Mouse (Mus musculus): ENCODE results near the gene Wbp4. TPM values are rescaled to one million over a fixed set of nuclear protein-coding genes. Genes with fewer than 3 reads are reported as not detected.
"Not testable (repeated sequence)": the region's sequence is repeated elsewhere in the genome, so short reads cannot be mapped to it uniquely, and the experiment has no call there.

The Wbp4 gene
- polyA plus RNA-seq (2014; fragmentation: Nextera tagmentation; extraction: Ambion mirVana), result 39.6 and 46.0 TPM in 2 replicates

DNA sequence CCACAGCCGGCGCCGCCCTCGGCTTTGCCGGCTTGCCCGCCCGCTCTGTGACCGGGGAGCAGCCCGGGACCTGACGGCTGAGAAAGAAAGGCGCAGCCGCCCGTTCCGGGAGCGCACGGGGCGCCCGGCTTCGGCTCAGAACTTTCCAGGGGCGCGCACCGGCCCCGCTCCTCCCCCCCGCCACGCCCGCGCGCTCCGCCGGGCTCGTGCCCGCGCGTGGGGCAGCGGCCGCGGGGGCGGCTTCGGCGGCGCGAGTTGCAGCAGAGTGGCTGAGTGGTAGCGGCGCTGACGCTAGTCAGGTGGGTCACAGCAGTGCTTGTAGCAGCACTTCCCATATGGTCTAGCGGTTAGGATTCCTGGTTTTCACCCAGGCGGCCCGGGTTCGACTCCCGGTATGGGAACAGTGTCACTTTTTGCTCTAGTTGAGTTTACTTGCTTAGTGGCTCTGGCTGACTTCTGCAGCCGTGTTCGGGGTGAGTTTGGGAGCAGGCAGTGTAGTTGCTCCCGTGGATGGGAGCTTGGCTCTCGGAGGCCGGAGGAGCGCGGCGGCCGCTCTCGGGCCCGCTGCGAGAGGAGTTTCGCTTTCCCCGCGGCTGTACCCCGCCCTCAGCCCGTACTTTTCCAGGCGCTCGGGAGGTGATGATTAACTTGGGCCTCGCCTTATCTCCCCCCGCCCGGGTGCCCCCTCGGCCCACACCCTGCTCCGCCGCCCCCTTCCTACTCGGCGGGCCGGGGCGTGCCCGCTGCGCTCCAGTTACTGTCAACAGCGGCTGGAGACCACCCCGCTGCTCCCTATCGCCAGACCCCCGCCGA lies at the start of gene Wbp4:
Gene Wbp4, minus strand, starts transcription at position 182 of the 813 bp plus-strand sequence.
- H3K9me3 ChIP-seq (ENCODE audit: control insufficient read depth, low read length), result no peaks in the 10 kb centered on the region
- peak within 1 kb of the TSS; percentile 100 for H3K27ac ChIP-seq (replicated peaks; ENCODE audit: low read depth, low read length)
- DNase-seq (ENCODE audit: low spot score) (peak; percentile 95), ATAC-seq (ENCODE audit: low read depth) (peak; percentile 91)
- 1% methylated on average over 31 of the region's 86 CpGs for WGBS
- H3K27me3 ChIP-seq (replicated peaks; ENCODE audit: control insufficient read depth, insufficient read depth, low read length), result no peaks in the 10 kb centered on the region
- peak within 1 kb of the TSS; percentile 96 for H3K4me3 ChIP-seq (ENCODE audit: low read depth, low read length)
- peaks cover 18% of the 10 kb centered on the region for H3K4me1 ChIP-seq (ENCODE audit: control insufficient read depth, insufficient read depth, low read length)
- peak within 1 kb of the TSS; percentile 78 for H3K4me2 ChIP-seq (ENCODE audit: low read depth, low read length)
- peak within 1 kb of the TSS; percentile 99 for H3K9ac ChIP-seq (ENCODE audit: low read depth, low read length)
- H3K36me3 ChIP-seq (ENCODE audit: control insufficient read depth, insufficient read depth, low read length), result peaks cover 9% of the 10 kb centered on the region

DNA sequence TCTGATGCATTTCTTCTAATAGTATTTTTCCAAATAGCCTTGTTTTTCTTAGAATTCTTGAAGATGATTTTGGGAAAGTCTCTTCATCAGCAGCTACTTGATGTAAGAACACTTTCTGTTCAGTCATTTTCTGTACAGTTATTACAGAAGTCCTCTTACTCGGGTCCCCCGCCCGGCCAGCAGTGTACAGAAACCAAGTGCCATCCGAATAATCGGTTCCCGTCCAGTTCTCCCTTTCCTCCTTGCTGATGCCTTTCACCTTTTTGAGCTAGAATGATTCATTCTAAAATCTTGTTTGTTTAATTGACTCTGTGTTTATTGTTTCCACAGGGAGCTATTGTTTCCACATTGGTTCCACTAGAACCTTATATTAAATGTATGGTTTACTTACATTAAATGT lies 49.4 kb upstream of the Wbp4 start:
- no peak overlapping the region for H3K9ac ChIP-seq (ENCODE audit: low read depth, low read length)
- ATAC-seq (ENCODE audit: low read depth), result no peak
- DNase-seq (ENCODE audit: low spot score), result no peak
- 89% methylated on average over 6 of the region's 6 CpGs for WGBS
- H3K9me3 ChIP-seq (ENCODE audit: control insufficient read depth, low read length), result no peaks in the 10 kb centered on the region
- H3K4me1 ChIP-seq (ENCODE audit: control insufficient read depth, insufficient read depth, low read length), result no peaks in the 10 kb centered on the region
- no peaks in the 10 kb centered on the region for H3K27me3 ChIP-seq (replicated peaks; ENCODE audit: control insufficient read depth, insufficient read depth, low read length)
- H3K27ac ChIP-seq (replicated peaks; ENCODE audit: low read depth, low read length), result no peak overlapping the region
- H3K36me3 ChIP-seq (ENCODE audit: control insufficient read depth, insufficient read depth, low read length), result no peaks in the 10 kb centered on the region
- no peak overlapping the region for H3K4me3 ChIP-seq (ENCODE audit: low read depth, low read length)
- H3K4me2 ChIP-seq (ENCODE audit: low read depth, low read length), result no peak overlapping the region

DNA sequence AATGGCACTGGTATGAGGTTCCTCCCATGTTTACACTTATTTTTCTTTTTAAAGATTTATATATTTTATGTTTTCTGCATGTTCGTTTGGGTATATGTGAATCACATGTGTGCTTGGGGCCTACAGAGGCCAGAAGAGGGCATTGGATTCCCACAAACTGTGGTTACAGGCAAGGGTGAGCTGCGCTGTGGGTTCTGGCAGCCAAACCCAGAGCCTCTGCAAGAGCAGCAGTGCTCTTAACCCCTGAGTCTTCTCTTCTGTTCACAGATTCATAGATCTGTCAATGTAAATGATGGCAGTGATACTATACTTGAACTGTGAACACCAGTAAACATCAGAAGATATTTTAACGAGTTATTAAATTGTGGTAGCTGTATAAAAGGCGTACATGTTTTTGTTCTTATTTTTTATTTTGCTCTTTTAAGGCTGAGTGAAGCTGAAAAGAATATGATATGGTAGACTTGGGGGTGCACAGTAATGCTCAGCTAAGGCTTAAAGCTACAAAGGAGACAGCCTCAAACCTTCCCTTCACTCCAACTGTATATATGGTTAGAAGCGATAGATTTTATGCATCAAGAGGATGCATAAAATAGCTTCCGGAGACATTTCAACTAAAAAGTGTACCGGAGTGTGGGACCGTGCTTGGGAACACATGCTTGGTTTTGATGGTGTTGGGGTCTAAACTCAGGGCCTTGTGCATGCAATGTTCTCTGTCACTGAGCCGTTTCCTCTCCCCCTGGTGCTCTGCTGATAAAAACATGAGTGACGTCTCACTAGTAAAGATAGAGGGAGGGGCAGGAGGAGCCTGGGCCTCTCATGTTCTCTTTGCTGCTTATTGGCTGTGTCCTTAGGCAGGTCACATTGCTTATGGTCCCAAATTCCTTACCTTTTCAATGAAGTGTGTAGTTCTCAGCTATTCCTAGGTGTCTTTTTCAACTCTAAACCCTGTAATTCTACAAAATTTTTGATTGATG lies 48.5 kb upstream of the Wbp4 start:
- Histone ChIP-seq H3K27me3 (replicated peaks; ENCODE audit: control insufficient read depth, insufficient read depth, low read length) (no peaks in the 10 kb centered on the region), H3K4me2 (ENCODE audit: low read depth, low read length) (no peak overlapping the region), H3K4me3 (ENCODE audit: low read depth, low read length) (no peak overlapping the region), H3K9me3 (ENCODE audit: control insufficient read depth, low read length) (no peaks in the 10 kb centered on the region), H3K27ac (replicated peaks; ENCODE audit: low read depth, low read length) (no peak overlapping the region), H3K36me3 (ENCODE audit: control insufficient read depth, insufficient read depth, low read length) (no peaks in the 10 kb centered on the region), H3K9ac (ENCODE audit: low read depth, low read length) (no peak overlapping the region), H3K4me1 (ENCODE audit: control insufficient read depth, insufficient read depth, low read length) (no peaks in the 10 kb centered on the region)
- no peak for DNase-seq (ENCODE audit: low spot score)
- no peak for ATAC-seq (ENCODE audit: low read depth)
- 80% methylated on average over 10 of the region's 10 CpGs for WGBS

DNA sequence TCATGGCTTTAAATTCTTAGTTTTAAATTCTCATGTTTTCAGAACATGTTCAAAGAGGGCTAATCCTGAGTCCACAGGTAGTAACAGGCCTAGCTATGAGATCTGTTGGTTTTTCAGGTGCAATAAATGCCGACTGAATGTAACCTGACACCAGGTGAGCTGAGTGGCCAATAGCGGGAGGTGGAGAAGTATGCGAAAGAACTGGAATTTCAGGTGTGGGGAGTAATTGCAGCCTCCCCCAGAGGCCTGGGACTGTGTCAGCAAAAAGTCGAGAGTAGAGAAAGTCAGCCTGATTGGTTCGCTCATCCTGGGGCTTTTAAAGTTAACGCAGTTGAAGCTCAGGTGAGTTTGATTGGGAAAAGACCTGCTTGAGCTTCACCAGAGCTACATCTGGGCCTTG lies 46.4 kb upstream of the Wbp4 start:
- H3K4me2 ChIP-seq (ENCODE audit: low read depth, low read length), result no peak overlapping the region
- H3K9me3 ChIP-seq (ENCODE audit: control insufficient read depth, low read length), result no peaks in the 10 kb centered on the region
- ATAC-seq (ENCODE audit: low read depth), result peak; percentile 94
- H3K36me3 ChIP-seq (ENCODE audit: control insufficient read depth, insufficient read depth, low read length), result no peaks in the 10 kb centered on the region
- 49% methylated on average over 6 of the region's 6 CpGs for WGBS
- H3K4me1 ChIP-seq (ENCODE audit: control insufficient read depth, insufficient read depth, low read length), result peaks cover 3% of the 10 kb centered on the region; the same call in 1 of the 2 replicates
- DNase-seq (ENCODE audit: low spot score), result peak; percentile 92
- no peaks in the 10 kb centered on the region for H3K27me3 ChIP-seq (replicated peaks; ENCODE audit: control insufficient read depth, insufficient read depth, low read length)
- no peak overlapping the region for H3K9ac ChIP-seq (ENCODE audit: low read depth, low read length)
- no peak overlapping the region for H3K4me3 ChIP-seq (ENCODE audit: low read depth, low read length)
- H3K27ac ChIP-seq (replicated peaks; ENCODE audit: low read depth, low read length), result no peak overlapping the region

DNA sequence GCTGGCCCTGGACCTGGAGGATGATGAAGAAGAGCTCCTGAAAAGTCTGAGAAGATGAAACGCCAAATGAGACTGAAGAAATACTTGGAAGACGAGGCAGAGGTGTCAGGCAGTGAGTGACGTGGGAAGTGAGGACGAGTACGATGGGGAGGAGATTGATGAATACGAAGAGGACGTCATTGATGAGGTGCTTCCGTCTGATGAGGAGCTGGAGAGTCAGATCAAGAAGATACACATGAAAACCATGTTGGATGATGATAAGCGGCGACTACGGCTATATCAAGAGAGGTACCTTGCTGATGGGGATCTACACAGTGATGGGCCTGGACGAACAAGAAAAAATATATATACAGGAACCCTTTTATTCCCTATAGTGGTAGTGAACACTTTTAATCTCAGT lies 44.8 kb upstream of the Wbp4 start:
- H3K27ac ChIP-seq (replicated peaks; ENCODE audit: low read depth, low read length); H3K9ac ChIP-seq (ENCODE audit: low read depth, low read length); H3K27me3 ChIP-seq (replicated peaks; ENCODE audit: control insufficient read depth, insufficient read depth, low read length); H3K9me3 ChIP-seq (ENCODE audit: control insufficient read depth, low read length); H3K4me1 ChIP-seq (ENCODE audit: control insufficient read depth, insufficient read depth, low read length); H3K36me3 ChIP-seq (ENCODE audit: control insufficient read depth, insufficient read depth, low read length); H3K4me3 ChIP-seq (ENCODE audit: low read depth, low read length); H3K4me2 ChIP-seq (ENCODE audit: low read depth, low read length); ATAC-seq (ENCODE audit: low read depth); DNase-seq (ENCODE audit: low spot score): not testable (repeated sequence)
- 86% methylated on average over 12 of the region's 12 CpGs for WGBS

DNA sequence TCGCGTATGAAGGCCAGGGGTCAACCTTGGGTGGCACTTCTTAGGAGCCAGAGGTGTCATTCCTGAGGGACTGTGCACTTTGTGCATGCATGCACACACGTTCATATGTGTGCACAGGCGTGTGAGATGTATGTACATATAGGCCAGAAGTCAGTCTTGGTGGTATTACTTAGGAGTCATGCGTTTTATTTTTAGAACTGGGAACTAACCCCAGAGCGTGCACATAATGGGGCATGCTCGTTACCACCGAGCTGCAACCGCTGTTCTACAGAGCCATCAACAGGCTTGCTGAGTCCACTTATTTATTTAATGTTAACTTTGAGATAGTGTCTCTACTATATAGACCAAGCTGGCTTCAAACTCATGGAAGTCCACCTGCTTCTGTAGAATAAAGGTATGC lies 41.1 kb upstream of the Wbp4 start:
- WGBS, result 92% methylated on average over 9 of the region's 9 CpGs
- no peak overlapping the region for H3K27ac ChIP-seq (replicated peaks; ENCODE audit: low read depth, low read length)
- H3K9ac ChIP-seq (ENCODE audit: low read depth, low read length), result no peak overlapping the region
- no peaks in the 10 kb centered on the region for H3K9me3 ChIP-seq (ENCODE audit: control insufficient read depth, low read length)
- H3K27me3 ChIP-seq (replicated peaks; ENCODE audit: control insufficient read depth, insufficient read depth, low read length), result no peaks in the 10 kb centered on the region
- H3K4me3 ChIP-seq (ENCODE audit: low read depth, low read length), result no peak overlapping the region
- no peak for ATAC-seq (ENCODE audit: low read depth)
- H3K4me1 ChIP-seq (ENCODE audit: control insufficient read depth, insufficient read depth, low read length), result peaks cover 3% of the 10 kb centered on the region; the same call in 1 of the 2 replicates
- H3K36me3 ChIP-seq (ENCODE audit: control insufficient read depth, insufficient read depth, low read length), result no peaks in the 10 kb centered on the region
- H3K4me2 ChIP-seq (ENCODE audit: low read depth, low read length), result no peak overlapping the region
- no peak for DNase-seq (ENCODE audit: low spot score)

DNA sequence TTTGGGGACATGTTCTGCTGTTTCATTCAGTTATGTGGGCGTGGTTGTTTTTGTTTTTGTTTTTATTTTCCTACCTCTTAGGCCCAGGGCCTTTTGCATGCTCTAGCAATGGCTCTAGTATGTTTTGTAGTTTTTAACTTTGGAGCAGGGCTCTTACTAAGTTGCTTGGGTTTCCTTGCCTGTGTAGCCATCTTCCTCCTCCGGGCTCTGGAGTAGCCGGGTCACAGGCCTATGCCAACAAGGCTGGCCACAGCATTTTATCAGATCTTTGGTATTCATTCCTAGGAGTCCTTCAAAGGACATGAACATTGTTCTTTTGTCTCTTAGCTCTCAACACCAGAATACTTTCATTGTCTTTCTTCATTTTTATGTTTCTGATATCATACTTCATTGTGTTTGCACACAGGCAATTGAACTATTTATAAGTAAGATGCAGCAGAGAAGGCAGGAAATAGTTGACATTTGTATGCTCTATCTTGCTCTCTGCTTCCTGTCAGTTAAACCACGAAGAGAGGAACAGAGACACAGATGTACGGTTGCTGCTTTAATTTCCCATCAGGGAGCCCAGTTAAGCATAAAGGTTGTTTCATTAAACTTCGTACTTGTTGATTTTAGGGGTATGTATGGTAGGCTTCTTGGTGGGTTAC lies 40.3 kb upstream of the Wbp4 start:
- Histone ChIP-seq H3K9me3 (ENCODE audit: control insufficient read depth, low read length) (no peaks in the 10 kb centered on the region), H3K9ac (ENCODE audit: low read depth, low read length) (no peak overlapping the region), H3K36me3 (ENCODE audit: control insufficient read depth, insufficient read depth, low read length) (no peaks in the 10 kb centered on the region), H3K4me2 (ENCODE audit: low read depth, low read length) (no peak overlapping the region), H3K4me1 (ENCODE audit: control insufficient read depth, insufficient read depth, low read length) (peaks cover 3% of the 10 kb centered on the region; the same call in 1 of the 2 replicates), H3K27me3 (replicated peaks; ENCODE audit: control insufficient read depth, insufficient read depth, low read length) (no peaks in the 10 kb centered on the region), H3K4me3 (ENCODE audit: low read depth, low read length) (no peak overlapping the region), H3K27ac (replicated peaks; ENCODE audit: low read depth, low read length) (no peak overlapping the region)
- WGBS, result 67% methylated on average over 6 of the region's 6 CpGs
- no peak for ATAC-seq (ENCODE audit: low read depth)
- no peak for DNase-seq (ENCODE audit: low spot score)

DNA sequence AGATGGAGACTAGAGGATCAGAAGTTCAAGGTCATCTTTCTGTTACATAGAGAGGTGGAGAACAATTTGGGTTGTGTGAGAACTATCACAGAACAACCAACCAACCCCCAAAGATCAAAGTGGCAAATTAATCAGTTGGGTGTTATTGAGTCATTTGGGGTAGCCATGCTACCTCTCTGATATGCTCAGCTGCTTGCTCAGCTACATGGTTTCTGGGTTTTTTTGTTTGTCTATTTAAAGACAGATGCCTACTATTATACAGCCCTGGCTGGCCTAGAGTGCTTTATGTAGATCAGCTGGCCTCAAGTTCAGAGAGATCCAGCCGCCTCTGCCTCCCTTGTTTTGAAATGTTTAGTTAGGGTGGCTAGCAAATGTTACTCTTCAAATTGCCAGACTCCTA lies 39.7 kb upstream of the Wbp4 start:
- Histone ChIP-seq H3K4me3 (ENCODE audit: low read depth, low read length) (no peak overlapping the region), H3K4me1 (ENCODE audit: control insufficient read depth, insufficient read depth, low read length) (peaks cover 3% of the 10 kb centered on the region; the same call in 1 of the 2 replicates), H3K27me3 (replicated peaks; ENCODE audit: control insufficient read depth, insufficient read depth, low read length) (no peaks in the 10 kb centered on the region), H3K36me3 (ENCODE audit: control insufficient read depth, insufficient read depth, low read length) (no peaks in the 10 kb centered on the region), H3K4me2 (ENCODE audit: low read depth, low read length) (no peak overlapping the region), H3K9me3 (ENCODE audit: control insufficient read depth, low read length) (no peaks in the 10 kb centered on the region), H3K27ac (replicated peaks; ENCODE audit: low read depth, low read length) (no peak overlapping the region), H3K9ac (ENCODE audit: low read depth, low read length) (no peak overlapping the region)
- DNase-seq (ENCODE audit: low spot score), result no peak
- no peak for ATAC-seq (ENCODE audit: low read depth)
- 89% methylated on average over 1 of the region's 1 CpGs for WGBS
